Mouse (Mus musculus): ENCODE data around the gene 6820408C15Rik.

6820408C15Rik gene

GRCm38 (mm10) chr2:152476763-152477162 lies 61.4 kb downstream of the 6820408C15Rik start, which contains the start of gene Defb20:
TSS of gene Defb20 (plus strand) at chr2:152477063.
- no peak for DNase-seq

- DNase-seq: no peak
Observed at GRCm38 (mm10) chr2:152480881-152481280, 65.5 kb downstream of the 6820408C15Rik start.

GRCm38 (mm10) chr2:152481726-152482125 lies 66.3 kb downstream of the 6820408C15Rik start:
- no peak for DNase-seq

- DNase-seq: peak; percentile 43
Observed at GRCm38 (mm10) chr2:152487024-152487423, 71.6 kb downstream of the 6820408C15Rik start.

GRCm38 (mm10) chr2:152490038-152490437 lies 74.7 kb downstream of the 6820408C15Rik start, which contains the start of gene Defb22:
TSS of gene Defb22 (minus strand) at chr2:152490138.
- DNase-seq: no peak

GRCm38 (mm10) chr2:152493151-152493550 lies 77.8 kb downstream of the 6820408C15Rik start:
- DNase-seq: no peak

Data from thymus, postnatal 4 days (tissue).